Mouse (Mus musculus): ENCODE data around the gene Fpr3.
"Not testable (repeated sequence)": the region's sequence is repeated elsewhere in the genome, so short reads cannot be mapped to it uniquely, and the experiment has no call there.

Gene Fpr3

DNA sequence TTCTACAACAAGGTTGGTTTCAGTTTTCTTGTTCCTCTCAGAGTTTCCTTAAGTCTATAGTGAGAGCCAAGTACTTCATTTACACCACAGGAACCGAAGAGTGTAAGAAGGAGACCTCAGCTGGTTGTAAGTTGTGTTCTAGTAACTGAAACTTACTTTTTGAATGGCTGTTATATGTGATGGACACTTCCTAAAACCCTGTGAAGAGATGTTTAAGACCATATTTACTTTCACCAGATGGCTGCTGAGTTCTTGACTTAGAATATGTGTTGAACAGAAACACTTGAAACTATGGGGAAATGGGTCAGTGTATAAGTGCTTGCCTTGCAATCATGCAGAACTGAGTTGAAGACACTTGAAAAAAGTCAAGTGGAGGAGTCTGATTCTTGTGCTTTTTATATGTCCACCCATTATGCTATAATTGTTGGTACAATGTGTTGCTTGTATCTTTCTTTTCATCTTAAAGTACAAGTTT, at the start of gene Fpr3, which contains the start of gene Fpr2:
Gene Fpr3, plus strand, starts transcription at position 79 of the 475 bp plus-strand sequence.
Gene Fpr2, plus strand, starts transcription at position 51 of the 475 bp plus-strand sequence.
- DNase-seq, result no peak

DNA sequence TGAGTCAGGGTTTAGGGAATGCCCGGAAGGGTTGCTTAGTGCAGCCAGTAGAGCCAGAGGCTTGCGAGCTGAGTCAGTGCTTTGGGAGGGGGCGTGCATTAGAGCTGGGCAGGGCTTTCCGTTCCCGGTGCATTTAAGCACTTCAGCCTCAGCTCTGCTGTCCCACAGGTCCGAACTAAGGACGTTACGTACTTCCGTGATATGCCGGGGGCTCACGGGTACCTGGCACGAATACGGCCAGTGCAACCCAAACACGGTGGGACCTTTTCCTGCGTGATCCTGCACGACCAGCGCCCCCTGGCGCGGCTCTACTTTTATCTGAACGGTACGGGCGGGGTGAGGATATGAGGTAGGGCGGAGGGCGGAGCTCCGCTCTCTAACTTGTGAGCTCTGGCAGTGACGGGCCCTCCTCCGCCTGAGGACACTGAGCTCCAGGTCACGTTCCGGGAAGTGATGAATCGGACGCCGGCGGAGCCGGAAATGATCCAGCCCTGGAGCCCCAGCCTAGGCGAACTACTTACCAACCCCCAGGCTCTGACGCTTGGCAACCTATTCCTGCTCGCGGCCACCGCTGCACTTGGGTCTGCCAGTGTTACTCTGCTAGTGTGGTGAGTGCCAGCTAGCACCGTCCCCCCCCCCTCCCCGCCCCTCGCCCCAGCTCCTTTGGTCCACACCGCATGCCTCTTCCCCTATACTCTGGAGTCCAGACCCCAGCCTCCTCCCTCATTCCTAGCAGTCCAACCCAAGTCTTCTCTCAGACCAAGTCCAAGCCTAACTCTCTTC, 49.5 kb upstream of the Fpr3 start:
- DNase-seq, result peak; percentile 96

DNA sequence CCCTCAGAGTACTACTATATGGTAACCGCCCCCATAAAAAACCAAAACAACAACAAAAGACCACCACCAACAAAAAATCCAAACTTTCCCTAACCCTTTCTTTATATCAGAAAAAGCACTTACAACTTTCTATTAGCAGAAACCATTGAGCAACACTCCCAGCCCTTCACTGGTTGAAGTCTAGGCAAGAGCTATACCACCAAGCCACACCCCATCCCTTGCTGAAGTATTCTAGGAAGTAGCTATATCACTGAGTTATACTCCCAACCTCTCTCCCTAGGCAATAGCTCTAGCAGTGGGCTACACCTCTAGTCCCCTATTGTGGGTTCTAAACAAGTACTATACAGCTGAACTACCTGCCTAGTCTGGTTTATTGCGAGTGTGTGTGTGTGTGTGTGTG, 48.4 kb upstream of the Fpr3 start:
- DNase-seq, result no peak

GRCm38 (mm10) chr17:17840796-17841195, 46.9 kb upstream of the Fpr3 start:
- no peak for DNase-seq

DNA sequence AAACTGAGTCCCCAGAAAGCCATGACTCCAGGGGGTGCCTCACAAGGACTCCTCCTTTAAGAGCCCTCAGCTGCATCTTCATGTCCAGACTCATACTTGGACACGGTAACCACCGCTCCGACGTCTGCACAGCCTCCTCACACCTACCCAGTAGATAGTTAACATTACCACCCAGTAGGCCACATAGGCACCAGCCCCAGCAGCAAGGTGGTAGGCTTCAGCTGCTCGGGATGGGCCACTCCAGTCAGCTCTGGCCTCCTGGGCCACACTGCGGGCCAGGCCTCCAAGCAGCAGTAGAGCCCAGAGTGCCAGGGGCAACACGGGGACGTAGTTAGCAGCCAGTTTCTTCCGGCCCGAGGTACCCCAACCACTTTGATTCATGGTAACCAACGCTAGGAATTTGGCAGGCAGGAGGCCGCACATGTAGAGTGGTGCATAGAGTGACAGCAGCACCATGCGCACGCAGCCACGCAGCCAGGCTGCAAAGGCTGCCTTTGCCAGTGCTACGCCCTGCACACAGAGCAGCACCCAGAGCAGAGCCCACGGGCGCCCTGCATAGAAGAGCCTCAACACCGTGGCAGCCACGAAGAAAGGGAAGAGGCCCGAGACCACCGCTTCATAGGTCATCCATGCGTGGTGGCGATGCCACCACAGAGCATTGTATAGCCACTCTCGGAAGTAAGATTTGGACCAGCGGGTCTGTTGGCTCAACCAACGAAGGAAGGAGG, 44.0 kb upstream of the Fpr3 start:
- DNase-seq, result no peak

DNA sequence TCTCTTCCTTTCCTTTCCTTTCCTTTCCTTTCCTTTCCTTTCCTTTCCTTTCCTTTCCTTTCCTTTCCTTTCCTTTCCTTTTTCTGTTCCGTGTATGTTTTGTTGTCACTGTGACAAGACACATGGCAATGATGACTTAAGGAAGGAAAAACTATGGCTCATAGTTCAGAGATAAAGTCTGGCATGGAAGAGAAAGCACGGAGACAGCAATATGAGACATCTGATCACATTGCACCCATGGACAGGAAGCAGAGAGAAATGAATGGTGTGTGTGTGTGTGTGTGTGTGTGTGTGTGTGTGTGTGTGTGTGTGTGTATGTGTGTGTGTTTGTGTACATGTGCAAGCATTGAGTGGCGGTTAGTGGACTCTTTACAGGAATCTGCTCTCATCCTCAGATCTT, 43.0 kb upstream of the Fpr3 start:
- DNase-seq, result not testable (repeated sequence)

GRCm38 (mm10) chr17:17845187-17846027, 42.2 kb upstream of the Fpr3 start:
- DNase-seq, result peak; percentile 27

DNA sequence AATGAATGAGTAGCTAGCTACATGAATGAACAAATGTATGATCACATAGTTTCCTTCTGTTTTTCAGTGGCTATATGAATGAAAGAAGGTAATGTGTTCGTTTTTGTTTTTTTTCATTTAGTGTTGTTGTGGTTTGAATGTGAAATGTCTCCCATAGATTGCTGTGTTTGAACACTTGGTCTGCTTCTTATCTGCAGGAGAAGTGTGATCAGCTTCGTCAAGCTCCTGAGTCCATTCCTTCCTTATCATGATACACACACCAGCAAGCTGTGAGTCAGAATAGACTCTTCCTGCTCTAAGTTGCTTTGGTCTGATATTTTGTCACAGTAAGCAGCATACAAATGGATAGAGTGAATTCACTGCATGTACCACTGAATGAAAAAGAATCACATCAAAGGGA, 38.7 kb upstream of the Fpr3 start:
- no peak for DNase-seq

- no peak for DNase-seq
Measured at GRCm38 (mm10) chr17:17849906-17850712, 37.5 kb upstream of the Fpr3 start.

- no peak for DNase-seq
Measured at GRCm38 (mm10) chr17:17855064-17855838, 32.4 kb upstream of the Fpr3 start, which contains the start of gene Has1. TSS of gene Has1 (minus strand) at chr17:17855205.

GRCm38 (mm10) chr17:17856612-17857011, 31.0 kb upstream of the Fpr3 start:
- no peak for DNase-seq

- no peak for DNase-seq
Measured at GRCm38 (mm10) chr17:17857446-17857845, 30.2 kb upstream of the Fpr3 start.

DNA sequence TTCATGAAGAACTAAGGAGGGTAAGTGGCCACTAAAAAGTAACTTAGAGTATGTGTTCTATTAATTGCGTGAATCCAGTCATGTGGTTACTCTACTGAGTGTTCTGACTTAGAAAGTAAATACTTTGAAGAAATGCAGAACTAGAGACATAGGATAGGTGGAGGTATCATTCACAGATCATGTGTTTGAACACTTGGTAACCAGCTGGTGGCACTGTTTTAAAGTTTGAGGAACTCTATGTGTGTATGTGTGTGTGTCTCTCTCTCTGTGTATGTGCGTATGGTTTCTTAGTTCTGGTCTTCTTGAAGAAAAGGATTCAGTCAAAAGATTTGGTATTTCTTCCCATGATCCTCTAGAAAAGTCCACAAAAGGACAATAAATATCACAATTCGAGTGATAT, 27.5 kb upstream of the Fpr3 start:
- DNase-seq, result no peak

- DNase-seq, result no peak
Measured at GRCm38 (mm10) chr17:17862360-17862759, 25.3 kb upstream of the Fpr3 start.

- DNase-seq, result no peak
Measured at GRCm38 (mm10) chr17:17865168-17865567, 22.5 kb upstream of the Fpr3 start.

- no peak for DNase-seq
Measured at GRCm38 (mm10) chr17:17866801-17867469, 20.7 kb upstream of the Fpr3 start.

DNA sequence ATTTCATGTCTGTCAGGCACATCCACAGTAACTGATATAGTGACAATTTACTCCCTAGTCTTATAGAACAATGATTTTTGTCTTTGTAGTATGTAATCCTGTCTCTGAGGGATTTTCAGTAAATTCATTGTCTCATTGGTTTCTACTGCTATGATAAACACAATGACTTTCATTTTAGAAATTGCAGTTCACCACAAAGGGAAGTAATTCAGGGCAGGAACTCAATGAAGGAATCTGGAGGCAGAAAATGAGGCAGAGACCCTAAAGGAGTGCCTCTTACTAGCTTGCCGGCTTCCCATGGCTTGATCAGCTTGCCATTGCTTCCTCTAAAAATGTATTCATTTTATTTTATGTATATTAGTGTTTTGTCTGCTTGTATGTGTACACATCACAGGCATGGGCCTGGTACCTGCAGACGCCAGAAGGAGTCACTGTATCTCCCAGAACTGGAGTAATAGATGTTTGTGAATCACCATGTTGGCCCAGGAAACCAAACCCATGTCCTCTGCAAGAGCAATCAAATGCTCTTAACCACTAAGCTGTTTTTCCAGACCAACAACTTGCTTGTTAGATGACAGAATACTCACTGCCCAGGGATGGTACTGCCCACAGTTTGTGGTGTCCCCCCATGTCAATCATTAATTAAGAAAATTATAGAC, 16.6 kb upstream of the Fpr3 start:
- no peak for DNase-seq

- DNase-seq, result no peak
Measured at GRCm38 (mm10) chr17:17871697-17872096, 16.0 kb upstream of the Fpr3 start.

DNA sequence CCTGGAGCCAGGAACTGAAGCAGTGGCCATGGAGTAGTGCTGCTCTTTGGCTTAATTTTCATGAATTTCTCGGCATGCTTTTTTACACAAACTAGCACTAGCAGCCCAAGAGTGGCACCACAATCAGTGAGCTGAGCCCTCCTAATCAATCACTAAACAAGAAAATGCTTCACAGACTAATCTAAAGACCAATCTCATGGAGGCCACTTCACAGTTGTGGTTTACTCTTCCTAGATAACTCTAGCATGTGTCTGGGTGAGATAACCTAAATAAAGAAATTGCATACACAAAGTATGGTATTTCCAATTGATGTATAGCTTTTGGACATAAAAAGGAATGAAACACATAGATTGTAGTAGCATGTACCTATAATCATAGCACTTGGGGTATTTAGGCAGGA, 8.3 kb upstream of the Fpr3 start:
- DNase-seq, result no peak

DNA sequence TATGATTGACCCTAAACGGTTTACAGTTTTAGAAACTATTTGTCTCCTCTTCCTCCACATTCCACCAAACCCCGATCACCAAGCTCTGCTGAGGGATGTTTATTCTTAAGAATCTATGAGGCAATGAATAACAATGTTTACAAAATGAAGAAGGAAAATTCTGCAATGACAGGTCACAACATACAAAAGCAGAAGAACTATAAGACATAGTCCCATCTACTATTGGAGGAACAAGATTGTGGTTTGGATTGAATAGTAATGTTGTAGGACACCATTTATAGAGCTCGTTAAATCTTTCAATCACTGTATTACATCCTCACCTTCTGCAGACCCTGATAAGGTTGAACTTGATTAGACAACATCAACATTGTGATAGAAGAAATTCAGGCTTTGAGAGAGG, 5.0 kb upstream of the Fpr3 start:
- no peak for DNase-seq
